Mouse (Mus musculus) right cerebral cortex, adult 2 months (tissue): ENCODE results near the gene Pcsk7.

Experiments
- DNase-seq, 2 experiments: peaks; one replicate each; pipeline ENCODE4 v3.0.0; 2021 to 2022; ENCODE audit warnings: low spot score in 2 of 2

Pcsk7 gene

GRCm38 (mm10) chr9:45906355-45907077 is at the start of gene Pcsk7, which contains the start of gene Rnf214:
Gene Pcsk7 (plus strand): TSS chr9:45906497.
Gene Rnf214 (minus strand): TSS chr9:45906911.
- DNase-seq: peak; percentile 87 to 90

GRCm38 (mm10) chr9:45859364-45859763 is 46.9 kb upstream of the Pcsk7 start:
- DNase-seq: no peak

- no peak for DNase-seq
Observed at GRCm38 (mm10) chr9:45861813-45862212, 44.5 kb upstream of the Pcsk7 start.

GRCm38 (mm10) chr9:45869181-45869580 is 37.1 kb upstream of the Pcsk7 start:
- no peak for DNase-seq

GRCm38 (mm10) chr9:45870265-45870664 is 36.0 kb upstream of the Pcsk7 start:
- no peak for DNase-seq

- DNase-seq: no peak
Observed at GRCm38 (mm10) chr9:45877928-45878327, 28.4 kb upstream of the Pcsk7 start.

- DNase-seq: no peak
Observed at GRCm38 (mm10) chr9:45893681-45894080, 12.6 kb upstream of the Pcsk7 start.

- DNase-seq: no peak
Observed at GRCm38 (mm10) chr9:45905196-45905595, 1.1 kb upstream of the Pcsk7 start.

GRCm38 (mm10) chr9:45905811-45906237 is 473 bp upstream of the Pcsk7 start:
- peak in 1 of 2 experiments; percentile 34 for DNase-seq

GRCm38 (mm10) chr9:45907078-45907428 is 756 bp downstream of the Pcsk7 start:
- peak in 1 of 2 experiments; percentile 30 for DNase-seq

- DNase-seq: no peak
Observed at GRCm38 (mm10) chr9:45910995-45911394, 4.7 kb downstream of the Pcsk7 start.

- DNase-seq: no peak
Observed at GRCm38 (mm10) chr9:45911673-45912072, 5.4 kb downstream of the Pcsk7 start.

- DNase-seq: no peak
Observed at GRCm38 (mm10) chr9:45915659-45916058, 9.4 kb downstream of the Pcsk7 start.

GRCm38 (mm10) chr9:45917041-45917934 is 11.0 kb downstream of the Pcsk7 start:
- DNase-seq: peak; percentile 45 to 47

GRCm38 (mm10) chr9:45919895-45920294 is 13.6 kb downstream of the Pcsk7 start:
- DNase-seq: no peak

- DNase-seq: no peak
Observed at GRCm38 (mm10) chr9:45929285-45929684, 23.0 kb downstream of the Pcsk7 start.

GRCm38 (mm10) chr9:45931958-45932357 is 25.7 kb downstream of the Pcsk7 start:
- DNase-seq: no peak

- DNase-seq: peak; percentile 46 to 49
Observed at GRCm38 (mm10) chr9:45932571-45933415, 26.5 kb downstream of the Pcsk7 start.

- DNase-seq: no peak
Observed at GRCm38 (mm10) chr9:45935628-45936210, 29.4 kb downstream of the Pcsk7 start, which contains the start of gene Tagln. Gene Tagln (minus strand): TSS chr9:45936058.

- peak; percentile 59 to 68 for DNase-seq
Observed at GRCm38 (mm10) chr9:45936883-45937282, 30.6 kb downstream of the Pcsk7 start.

GRCm38 (mm10) chr9:45938088-45938487 is 31.8 kb downstream of the Pcsk7 start:
- no peak for DNase-seq
